Mouse (Mus musculus): Measurements from ENCODE around the gene Fry. TPM values are rescaled to one million over a fixed set of nuclear protein-coding genes. Genes with fewer than 3 reads are reported as not detected.

Fry gene
- polyA plus RNA-seq, 1 experiment: 28.4 TPM

DNA sequence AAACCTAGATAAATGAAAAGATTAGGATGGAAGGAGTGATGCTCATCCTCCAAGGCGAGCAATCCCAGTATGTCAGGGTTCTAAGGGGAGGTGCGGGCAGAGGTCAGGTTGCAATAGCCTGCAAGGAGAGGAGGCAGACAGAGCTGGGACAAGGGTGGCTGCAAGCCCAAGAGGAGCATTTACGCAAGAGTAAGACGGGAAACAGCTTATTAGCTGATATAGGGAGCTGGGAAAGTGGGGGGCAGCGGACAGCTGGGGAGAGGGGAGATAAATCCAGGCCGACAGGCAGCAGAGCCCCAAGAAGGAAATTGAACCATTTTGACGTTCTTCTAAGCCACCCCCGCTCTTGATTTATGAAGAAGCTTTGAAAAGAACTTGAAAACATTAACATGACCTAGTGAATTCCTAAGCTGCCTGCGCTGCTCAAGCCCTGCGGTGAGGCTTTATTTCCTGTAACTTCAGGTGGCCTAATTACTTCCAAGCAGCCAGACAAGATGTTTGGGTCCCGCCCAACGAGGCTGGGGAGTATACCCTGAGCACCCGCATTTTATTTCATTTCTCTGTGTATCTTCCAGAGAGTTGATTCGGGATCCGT lies 291.1 kb downstream of the Fry start:
- H3K27me3 ChIP-seq (ENCODE audit: control insufficient read depth, insufficient read depth, low read length, poor library complexity, severe bottlenecking): no peaks in the 10 kb centered on the region
- no peak overlapping the region for H3K27ac ChIP-seq (ENCODE audit: insufficient read depth, low read length)
- H3K4me3 ChIP-seq (ENCODE audit: low read depth, low read length): peak overlapping the region; percentile 51
- no peak overlapping the region for H3K9ac ChIP-seq (ENCODE audit: low read depth, poor library complexity, severe bottlenecking)
- TF ChIP-seq EP300 (IDR thresholded peaks at IDR 0.05; ENCODE audit: insufficient read depth, low read depth, low read length) (no peak), POLR2A (IDR thresholded peaks at IDR 0.05; ENCODE audit: insufficient read depth, low read length) (no peak), CTCF (IDR thresholded peaks at IDR 0.05; ENCODE audit: low read depth, low read length) (no peak)
- H3K9me3 ChIP-seq (replicated peaks; ENCODE audit: control insufficient read depth, insufficient read depth, low read length, poor library complexity, severe bottlenecking): no peaks in the 10 kb centered on the region
- H3K4me1 ChIP-seq (ENCODE audit: control insufficient read depth, insufficient read depth, low read length): no peaks in the 10 kb centered on the region
- no peaks in the 10 kb centered on the region for H3K36me3 ChIP-seq (ENCODE audit: control insufficient read depth, insufficient read depth, low read length, poor library complexity, severe bottlenecking)

DNA sequence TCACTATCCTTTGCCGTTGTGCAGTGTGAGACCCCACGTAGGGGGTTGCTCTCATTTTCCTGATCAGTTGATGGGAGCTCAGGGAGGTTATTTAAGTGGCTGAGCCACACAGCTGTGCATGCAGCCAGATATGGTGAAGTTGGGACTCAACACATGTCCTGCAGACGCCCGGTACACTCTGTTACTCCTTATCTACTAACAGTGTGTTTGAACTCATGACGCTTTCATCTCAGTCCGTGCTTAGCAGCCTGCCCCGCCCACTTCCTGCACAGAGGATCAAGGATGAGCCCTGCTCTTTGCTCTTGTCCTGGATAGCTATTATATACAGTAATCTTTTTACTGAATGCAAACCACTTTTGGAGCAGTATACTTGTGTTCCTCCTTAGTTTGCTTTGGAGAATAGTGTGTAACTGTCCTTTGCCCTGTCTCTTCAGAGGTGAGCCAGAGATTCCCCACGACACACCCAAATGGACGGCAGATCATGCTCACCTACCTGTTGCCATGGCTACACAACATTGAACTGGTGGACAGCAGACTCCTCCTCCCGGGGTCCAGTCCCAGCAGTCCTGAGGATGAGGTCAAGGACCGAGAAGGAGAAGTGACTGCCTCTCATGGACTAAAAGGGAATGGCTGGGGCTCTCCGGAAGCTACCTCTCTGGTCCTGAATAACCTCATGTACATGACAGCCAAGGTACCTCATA lies 294.5 kb downstream of the Fry start:
- H3K27ac ChIP-seq (ENCODE audit: insufficient read depth, low read length): no peak overlapping the region
- no peaks in the 10 kb centered on the region for H3K27me3 ChIP-seq (ENCODE audit: control insufficient read depth, insufficient read depth, low read length, poor library complexity, severe bottlenecking)
- no peak for TF ChIP-seq EP300 (IDR thresholded peaks at IDR 0.05; ENCODE audit: insufficient read depth, low read depth, low read length)
- TF ChIP-seq POLR2A (IDR thresholded peaks at IDR 0.05; ENCODE audit: insufficient read depth, low read length): no peak
- TF ChIP-seq CTCF (IDR thresholded peaks at IDR 0.05; ENCODE audit: low read depth, low read length): no peak
- peaks cover 3% of the 10 kb centered on the region; the same call in 1 of the 2 replicates for H3K9me3 ChIP-seq (replicated peaks; ENCODE audit: control insufficient read depth, insufficient read depth, low read length, poor library complexity, severe bottlenecking)
- no peak overlapping the region for H3K4me3 ChIP-seq (ENCODE audit: low read depth, low read length)
- H3K9ac ChIP-seq (ENCODE audit: low read depth, poor library complexity, severe bottlenecking): no peak overlapping the region
- H3K36me3 ChIP-seq (ENCODE audit: control insufficient read depth, insufficient read depth, low read length, poor library complexity, severe bottlenecking): no peaks in the 10 kb centered on the region
- H3K4me1 ChIP-seq (ENCODE audit: control insufficient read depth, insufficient read depth, low read length): no peaks in the 10 kb centered on the region

DNA sequence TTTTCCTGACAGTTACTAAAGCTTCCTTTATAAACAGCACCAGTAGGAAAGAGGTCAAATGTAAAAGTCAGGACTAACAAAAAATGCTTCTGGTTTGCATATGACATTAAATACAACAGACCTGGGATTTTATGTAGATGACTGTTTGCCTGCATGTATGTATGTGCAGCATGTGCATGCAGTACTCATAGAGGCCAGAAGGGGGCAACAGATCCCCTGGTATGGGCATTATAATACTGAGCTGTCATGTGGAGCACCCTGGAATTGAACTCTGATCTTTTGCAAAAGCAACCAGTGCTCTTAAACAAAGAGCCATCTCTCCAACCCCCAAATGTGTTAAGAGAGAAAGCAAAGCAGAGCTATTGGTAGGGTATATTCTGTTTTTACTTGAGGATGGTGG lies 296.4 kb downstream of the Fry start:
- no peak overlapping the region for H3K27ac ChIP-seq (ENCODE audit: insufficient read depth, low read length)
- no peaks in the 10 kb centered on the region for H3K4me1 ChIP-seq (ENCODE audit: control insufficient read depth, insufficient read depth, low read length)
- H3K27me3 ChIP-seq (ENCODE audit: control insufficient read depth, insufficient read depth, low read length, poor library complexity, severe bottlenecking): no peaks in the 10 kb centered on the region
- TF ChIP-seq EP300 (IDR thresholded peaks at IDR 0.05; ENCODE audit: insufficient read depth, low read depth, low read length) (no peak), POLR2A (IDR thresholded peaks at IDR 0.05; ENCODE audit: insufficient read depth, low read length) (no peak), CTCF (IDR thresholded peaks at IDR 0.05; ENCODE audit: low read depth, low read length) (no peak)
- no peak overlapping the region for H3K9ac ChIP-seq (ENCODE audit: low read depth, poor library complexity, severe bottlenecking)
- H3K9me3 ChIP-seq (replicated peaks; ENCODE audit: control insufficient read depth, insufficient read depth, low read length, poor library complexity, severe bottlenecking): peaks cover 3% of the 10 kb centered on the region; the same call in 1 of the 2 replicates
- H3K4me3 ChIP-seq (ENCODE audit: low read depth, low read length): no peak overlapping the region
- H3K36me3 ChIP-seq (ENCODE audit: control insufficient read depth, insufficient read depth, low read length, poor library complexity, severe bottlenecking): no peaks in the 10 kb centered on the region

DNA sequence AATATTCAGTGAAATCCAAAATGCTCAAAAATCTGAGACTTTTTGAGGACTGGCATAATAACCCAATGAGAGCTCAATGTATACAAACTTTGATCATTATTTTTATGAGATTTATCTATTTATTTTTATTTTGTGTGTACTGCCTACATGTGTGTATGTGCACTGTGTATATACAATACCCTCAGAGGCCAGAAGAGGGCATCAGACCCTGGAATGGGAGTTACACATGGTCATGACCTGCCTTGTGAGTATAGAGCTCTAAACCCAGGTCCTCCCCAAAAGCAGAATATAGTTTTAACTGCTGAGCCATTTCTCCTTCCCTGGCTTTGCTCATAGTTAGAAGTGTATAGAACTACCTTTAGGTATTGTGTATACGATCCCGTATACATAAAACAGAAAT lies 298.8 kb downstream of the Fry start:
- TF ChIP-seq CTCF (IDR thresholded peaks at IDR 0.05; ENCODE audit: low read depth, low read length): no peak
- no peak for TF ChIP-seq POLR2A (IDR thresholded peaks at IDR 0.05; ENCODE audit: insufficient read depth, low read length)
- no peak for TF ChIP-seq EP300 (IDR thresholded peaks at IDR 0.05; ENCODE audit: insufficient read depth, low read depth, low read length)
- H3K36me3 ChIP-seq (ENCODE audit: control insufficient read depth, insufficient read depth, low read length, poor library complexity, severe bottlenecking): no peaks in the 10 kb centered on the region
- H3K27ac ChIP-seq (ENCODE audit: insufficient read depth, low read length): no peak overlapping the region
- peaks cover 3% of the 10 kb centered on the region; the same call in 1 of the 2 replicates for H3K9me3 ChIP-seq (replicated peaks; ENCODE audit: control insufficient read depth, insufficient read depth, low read length, poor library complexity, severe bottlenecking)
- H3K4me3 ChIP-seq (ENCODE audit: low read depth, low read length): no peak overlapping the region
- no peak overlapping the region for H3K9ac ChIP-seq (ENCODE audit: low read depth, poor library complexity, severe bottlenecking)
- H3K27me3 ChIP-seq (ENCODE audit: control insufficient read depth, insufficient read depth, low read length, poor library complexity, severe bottlenecking): no peaks in the 10 kb centered on the region
- no peaks in the 10 kb centered on the region for H3K4me1 ChIP-seq (ENCODE audit: control insufficient read depth, insufficient read depth, low read length)

DNA sequence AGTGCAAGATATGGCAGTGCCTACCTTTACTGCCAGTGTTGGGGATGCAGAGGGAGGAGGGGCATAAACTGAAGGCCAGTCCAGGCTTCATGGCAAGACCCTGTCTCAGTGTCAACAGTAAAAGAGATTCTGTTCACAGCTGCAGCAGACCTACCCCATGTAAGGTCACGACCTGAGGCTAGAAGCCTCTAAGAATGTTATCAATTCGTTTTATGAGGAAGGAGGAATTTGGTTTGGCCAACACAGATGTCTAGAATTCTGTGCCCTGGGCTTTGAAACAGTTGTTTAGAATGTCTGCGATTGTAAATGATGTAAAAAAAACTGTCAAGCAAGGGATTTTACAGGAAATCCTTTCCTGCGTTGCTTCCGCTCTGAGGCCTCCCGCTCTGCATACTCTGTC lies 299.6 kb downstream of the Fry start:
- TF ChIP-seq POLR2A (IDR thresholded peaks at IDR 0.05; ENCODE audit: insufficient read depth, low read length) (no peak), EP300 (IDR thresholded peaks at IDR 0.05; ENCODE audit: insufficient read depth, low read depth, low read length) (no peak), CTCF (IDR thresholded peaks at IDR 0.05; ENCODE audit: low read depth, low read length) (no peak)

DNA sequence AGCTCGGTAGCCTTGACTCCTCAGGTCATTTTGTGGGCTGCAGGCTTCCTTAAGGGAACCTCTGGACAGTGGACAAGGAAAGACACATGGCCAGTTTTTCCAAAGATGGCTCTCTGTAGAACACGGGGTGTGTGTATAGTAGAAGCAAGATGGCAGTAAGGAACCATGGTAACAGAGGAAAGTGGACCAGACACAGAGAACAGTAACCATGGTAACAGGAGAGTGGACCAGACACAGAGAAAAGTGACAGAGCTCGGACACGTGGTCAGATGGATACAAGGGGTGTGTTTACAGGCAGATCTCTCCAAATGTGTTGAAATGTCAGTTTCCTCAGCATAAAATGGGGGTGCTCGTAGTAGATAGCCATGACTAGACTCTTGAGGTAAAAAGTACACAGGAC lies 306.6 kb downstream of the Fry start:
- TF ChIP-seq EP300 (IDR thresholded peaks at IDR 0.05; ENCODE audit: insufficient read depth, low read depth, low read length) (no peak), CTCF (IDR thresholded peaks at IDR 0.05; ENCODE audit: low read depth, low read length) (no peak)
- Histone ChIP-seq H3K4me3 (ENCODE audit: low read depth, low read length) (no peak overlapping the region), H3K9ac (ENCODE audit: low read depth, poor library complexity, severe bottlenecking) (no peak overlapping the region), H3K9me3 (replicated peaks; ENCODE audit: control insufficient read depth, insufficient read depth, low read length, poor library complexity, severe bottlenecking) (no peaks in the 10 kb centered on the region), H3K36me3 (ENCODE audit: control insufficient read depth, insufficient read depth, low read length, poor library complexity, severe bottlenecking) (no peaks in the 10 kb centered on the region), H3K27ac (ENCODE audit: insufficient read depth, low read length) (no peak overlapping the region), H3K27me3 (ENCODE audit: control insufficient read depth, insufficient read depth, low read length, poor library complexity, severe bottlenecking) (no peaks in the 10 kb centered on the region), H3K4me1 (ENCODE audit: control insufficient read depth, insufficient read depth, low read length) (no peaks in the 10 kb centered on the region)

More for the DNA sequence above, 299.6 kb downstream of the Fry start:
- H3K9ac ChIP-seq (ENCODE audit: low read depth, poor library complexity, severe bottlenecking): no peak overlapping the region
- no peak overlapping the region for H3K4me3 ChIP-seq (ENCODE audit: low read depth, low read length)
- peaks cover 3% of the 10 kb centered on the region; the same call in 1 of the 2 replicates for H3K9me3 ChIP-seq (replicated peaks; ENCODE audit: control insufficient read depth, insufficient read depth, low read length, poor library complexity, severe bottlenecking)
- no peaks in the 10 kb centered on the region for H3K36me3 ChIP-seq (ENCODE audit: control insufficient read depth, insufficient read depth, low read length, poor library complexity, severe bottlenecking)
- H3K27me3 ChIP-seq (ENCODE audit: control insufficient read depth, insufficient read depth, low read length, poor library complexity, severe bottlenecking): no peaks in the 10 kb centered on the region
- no peaks in the 10 kb centered on the region for H3K4me1 ChIP-seq (ENCODE audit: control insufficient read depth, insufficient read depth, low read length)
- H3K27ac ChIP-seq (ENCODE audit: insufficient read depth, low read length): no peak overlapping the region
